Mouse (Mus musculus): ENCODE data around the gene Srsf9.
"Not testable (repeated sequence)": the region's sequence is repeated elsewhere in the genome, so short reads cannot be mapped to it uniquely, and the experiment has no call there.

Gene Srsf9

DNA sequence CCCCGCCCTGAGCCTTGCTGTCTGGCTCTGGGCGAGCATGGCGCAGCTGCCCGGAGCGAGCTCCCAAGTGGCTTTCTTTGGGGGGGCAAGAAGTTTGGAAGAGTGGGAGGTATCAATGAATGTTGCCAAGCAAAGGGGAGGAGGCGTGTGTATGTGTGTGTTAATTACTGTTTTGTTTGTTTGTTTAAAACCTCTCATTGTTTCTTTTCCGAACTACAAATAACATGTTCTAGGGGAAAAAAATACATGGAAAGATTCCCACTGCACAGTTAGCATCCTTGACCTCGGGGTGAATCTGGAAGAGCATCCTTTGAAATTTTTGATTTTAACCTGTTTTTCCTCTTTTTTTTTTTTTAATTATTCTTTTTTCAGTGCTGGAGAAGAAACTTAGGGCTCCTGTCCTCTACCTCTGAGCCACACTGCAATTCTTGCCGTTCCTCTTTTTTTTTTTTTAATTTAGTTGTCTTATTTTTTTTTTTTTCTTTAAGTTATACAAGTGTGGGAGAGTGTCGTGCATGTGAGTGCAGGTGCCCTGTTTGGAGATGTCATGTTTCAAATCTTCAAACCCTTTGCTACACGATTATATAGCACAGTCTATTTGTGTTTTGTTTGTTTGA is 47.3 kb downstream of the Srsf9 start:
- no peak for DNase-seq

DNA sequence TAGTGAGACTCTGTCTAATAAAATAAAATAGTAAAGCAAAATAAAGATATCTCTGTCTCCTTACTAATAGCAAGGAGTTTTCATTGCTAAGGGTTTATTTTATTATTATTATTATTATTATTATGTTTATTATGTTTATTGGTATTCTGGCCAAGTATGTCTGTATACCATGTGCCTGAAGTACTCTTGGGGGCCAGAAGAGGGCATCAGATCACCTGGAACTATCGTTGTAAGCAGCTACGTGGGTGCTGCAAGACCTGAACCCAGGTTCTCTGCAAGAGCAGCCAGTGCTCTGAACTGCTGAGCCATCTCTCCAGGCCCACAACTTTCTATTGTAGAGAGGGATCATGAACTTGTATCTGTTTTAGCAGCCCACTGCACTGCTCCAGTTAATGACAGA is 48.5 kb downstream of the Srsf9 start:
- DNase-seq, result no peak

DNA sequence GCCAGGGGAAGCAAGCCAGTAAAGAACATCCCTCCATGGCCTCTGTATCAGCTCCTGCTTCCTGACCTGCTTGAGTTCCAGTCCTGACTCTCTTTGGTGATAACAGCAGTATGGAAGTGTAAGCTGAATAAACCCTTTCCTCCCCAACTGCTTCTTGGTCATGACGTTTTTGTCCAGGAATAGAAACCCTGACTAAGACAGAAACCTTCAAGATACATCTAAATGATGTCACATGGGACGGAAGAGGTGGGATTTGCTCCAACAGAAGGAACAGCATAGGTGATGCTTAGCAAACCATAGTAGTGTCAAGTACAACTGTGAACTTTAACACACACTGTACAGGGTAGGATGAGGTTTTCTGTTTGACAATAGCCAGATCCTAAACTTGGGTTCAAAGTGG is 51.9 kb downstream of the Srsf9 start:
- DNase-seq, result not testable (repeated sequence)

Measured in kidney, postnatal 10 days (tissue).